Mouse (Mus musculus) liver, embryonic 13.5 days (tissue): ENCODE data around the gene Cenps. TPM values are rescaled to one million over a fixed set of nuclear protein-coding genes. Genes with fewer than 3 reads are reported as not detected.
"Not testable (repeated sequence)": the region's sequence is repeated elsewhere in the genome, so short reads cannot be mapped to it uniquely, and the experiment has no call there.

Experiments
- ATAC-seq: fragments of 200-750 bp; cut with Nextera tagmentation; 2 replicates; pipeline ENCODE4 v1.8.0; 2017; ENCODE audit warnings: low read depth, mild to moderate bottlenecking, moderate number of reproducible peaks, moderate library complexity
- DNase-seq: peaks from one replicate; pipeline ENCODE4 v3.0.0; 2022
- H3K27ac ChIP-seq: fragments of 300-500 bp; sonication (generic); 2 replicates; pipeline ENCODE4 v1.5.1; 2015; ENCODE audit warnings: moderate library complexity, mild to moderate bottlenecking, inconsistent platforms
- H3K27me3 ChIP-seq: fragments of 300-500 bp; sonication (generic); 2 replicates; pipeline ENCODE4 v1.6.1; 2015; ENCODE audit warnings: mild to moderate bottlenecking, inconsistent platforms
- H3K36me3 ChIP-seq: fragments of 300-500 bp; sonication (generic); 2 replicates; pipeline ENCODE4 v1.6.1; 2015; ENCODE audit warnings: mild to moderate bottlenecking, inconsistent platforms
- H3K4me1 ChIP-seq: fragments of 300-500 bp; sonication (generic); replicated peaks from 2 replicates; pipeline ENCODE4 v1.6.1; 2015; ENCODE audit warnings: inconsistent platforms
- H3K4me2 ChIP-seq: fragments of 300-500 bp; sonication (generic); 2 replicates; pipeline ENCODE4 v1.6.1; 2015; ENCODE audit warnings: inconsistent platforms, mild to moderate bottlenecking, moderate library complexity
- H3K4me3 ChIP-seq: fragments of 300-500 bp; sonication (generic); replicated peaks from 2 replicates; pipeline ENCODE4 v1.5.1; 2015; ENCODE audit warnings: mild to moderate bottlenecking, inconsistent platforms
- H3K9ac ChIP-seq: fragments of 300-500 bp; sonication (generic); 2 replicates; pipeline ENCODE4 v1.6.1; 2015; ENCODE audit warnings: mild to moderate bottlenecking, inconsistent platforms
- H3K9me3 ChIP-seq: fragments of 300-500 bp; sonication (generic); replicated peaks from 2 replicates; pipeline ENCODE4 v1.6.1; 2016; ENCODE audit warnings: inconsistent platforms
- WGBS: fragments of 180-500 bp; shearing (Covaris S2); methylation state at CpG from one replicate; pipeline ENCODE4 v1.1.7; 2015; ENCODE audit not compliant: insufficient replicate concordance; 5-methylcytosine and 5-hydroxymethylcytosine counted together
- polyA plus RNA-seq: library from polyadenylated mRNA; unstranded; fragments of >200 nt; fragmentation: Nextera tagmentation; extraction: Ambion mirVana; gene quantifications from 2 replicates; pipeline ENCODE4 v1.2.1, GENCODE M21; 2015

Cenps gene
- polyA plus RNA-seq, 1 experiment from 2014 or later = 20.7 TPM

DNA sequence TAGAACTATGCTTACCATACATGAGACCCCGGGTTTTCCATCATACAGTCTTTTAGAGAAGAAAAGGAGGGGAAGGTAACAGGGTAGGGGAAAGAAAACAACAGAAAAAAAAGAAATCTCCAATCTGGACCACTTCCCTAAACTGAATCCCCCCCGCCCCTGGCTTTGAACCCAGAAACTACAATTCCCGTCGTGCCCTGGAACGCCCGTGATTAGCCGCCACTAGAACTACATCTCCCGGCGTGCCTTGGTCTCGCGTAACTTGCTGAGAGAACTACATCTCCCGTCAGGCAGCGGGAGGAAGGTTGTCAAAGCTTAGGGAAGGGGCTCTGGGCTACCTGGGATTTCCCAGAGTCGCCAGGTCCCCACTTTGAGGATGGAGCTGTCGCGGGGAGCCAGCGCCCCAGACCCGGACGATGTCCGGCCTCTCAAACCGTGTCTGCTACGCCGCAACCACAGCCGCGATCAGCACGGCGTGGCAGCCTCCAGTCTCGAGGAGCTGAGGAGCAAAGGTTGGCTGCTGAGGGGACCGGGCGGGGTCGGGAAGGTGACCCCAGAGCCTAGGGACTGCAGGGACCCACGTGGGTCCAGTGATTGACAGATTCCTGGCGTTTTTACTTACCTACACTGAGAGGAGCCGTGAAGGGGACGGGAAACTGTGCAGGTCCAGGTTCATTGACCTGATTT lies 33.4 kb downstream of the Cenps start, which contains the start of gene Dffa:
Gene Dffa (plus strand): TSS at position 272 of the 687 bp plus-strand sequence.
- Histone ChIP-seq H3K9me3 (no peaks in the 10 kb centered on the region), H3K36me3 (peaks cover 30% of the 10 kb centered on the region), H3K27ac (no peak within 1 kb of the TSS), H3K4me2 (peak within 1 kb of the TSS; percentile 93), H3K4me1 (peaks cover 17% of the 10 kb centered on the region), H3K4me3 (peak within 1 kb of the TSS; percentile 84), H3K27me3 (no peaks in the 10 kb centered on the region), H3K9ac (peak within 1 kb of the TSS; percentile 84)
- DNase-seq (peak; percentile 83), ATAC-seq (peak; percentile 78)
- 1% methylated on average over 35 of the region's 35 CpGs for WGBS

DNA sequence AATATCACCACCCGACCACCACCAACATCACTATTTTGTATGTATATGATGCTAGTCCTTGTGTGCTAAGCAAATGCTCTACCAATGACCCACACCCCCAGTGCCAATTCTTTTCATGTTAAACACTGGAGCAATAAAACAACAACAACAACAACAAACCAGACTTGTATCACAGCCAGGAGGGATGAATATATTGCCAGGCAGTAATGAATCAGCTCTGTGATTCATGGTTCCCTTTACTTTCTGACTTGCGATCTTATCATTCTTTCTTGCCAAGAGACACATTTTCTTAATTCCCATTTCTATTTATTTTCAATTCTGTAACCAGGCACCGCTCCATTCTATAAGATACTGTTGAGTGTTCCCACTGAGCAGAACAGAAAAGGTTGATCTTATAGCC lies 36.0 kb downstream of the Cenps start:
- no peak overlapping the region for H3K4me2 ChIP-seq
- DNase-seq (no peak), ATAC-seq (no peak)
- no peak overlapping the region for H3K9ac ChIP-seq
- H3K27me3 ChIP-seq = no peaks in the 10 kb centered on the region
- H3K27ac ChIP-seq = no peak overlapping the region
- H3K4me1 ChIP-seq = peaks cover 38% of the 10 kb centered on the region
- 72% methylated on average over 3 of the region's 3 CpGs for WGBS
- no peaks in the 10 kb centered on the region for H3K9me3 ChIP-seq
- peaks cover 6% of the 10 kb centered on the region for H3K36me3 ChIP-seq
- H3K4me3 ChIP-seq = no peak overlapping the region

- not testable (repeated sequence) for H3K36me3 ChIP-seq, H3K27ac ChIP-seq, H3K27me3 ChIP-seq, DNase-seq, ATAC-seq, H3K9me3 ChIP-seq, H3K9ac ChIP-seq
- peak overlapping the region; percentile 91 for H3K4me2 ChIP-seq
- peak overlapping the region; percentile 98; the same call in 1 of the 2 replicates for H3K4me3 ChIP-seq
- WGBS = 76% methylated on average over 12 of the region's 12 CpGs
- peaks cover 46% of the 10 kb centered on the region for H3K4me1 ChIP-seq
Observed at GRCm38 (mm10) chr4:149100449-149100848, 37.0 kb downstream of the Cenps start.

- H3K4me2 ChIP-seq = peak within 1 kb of the TSS; percentile 91
- H3K36me3 ChIP-seq = no peaks in the 10 kb centered on the region; the same call in 1 of the 2 replicates
- ATAC-seq = peak; percentile 73
- H3K9me3 ChIP-seq = no peaks in the 10 kb centered on the region
- under 1% methylated on average over 47 of the region's 50 CpGs for WGBS
- peaks cover 39% of the 10 kb centered on the region for H3K4me1 ChIP-seq
- H3K27me3 ChIP-seq = no peaks in the 10 kb centered on the region
- H3K9ac ChIP-seq = peak within 1 kb of the TSS; percentile 90
- H3K4me3 ChIP-seq = peak within 1 kb of the TSS; percentile 98
- peak; percentile 84 for DNase-seq
- H3K27ac ChIP-seq = peak within 1 kb of the TSS; percentile 60
Observed at GRCm38 (mm10) chr4:149099369-149100017, 37.9 kb downstream of the Cenps start, which contains the start of gene Pex14. TSS of gene Pex14 (minus strand) at chr4:149099876.

GRCm38 (mm10) chr4:149098571-149098970 lies 38.9 kb downstream of the Cenps start:
- no peak for ATAC-seq
- peak overlapping the region; percentile 91 for H3K4me2 ChIP-seq
- peaks cover 5% of the 10 kb centered on the region for H3K36me3 ChIP-seq
- DNase-seq = no peak
- peaks cover 38% of the 10 kb centered on the region for H3K4me1 ChIP-seq
- peak overlapping the region; percentile 60 for H3K27ac ChIP-seq
- WGBS = 6% methylated on average over 11 of the region's 11 CpGs
- no peaks in the 10 kb centered on the region for H3K9me3 ChIP-seq
- no peaks in the 10 kb centered on the region for H3K27me3 ChIP-seq
- H3K9ac ChIP-seq = peak overlapping the region; percentile 90
- peak overlapping the region; percentile 98 for H3K4me3 ChIP-seq

DNA sequence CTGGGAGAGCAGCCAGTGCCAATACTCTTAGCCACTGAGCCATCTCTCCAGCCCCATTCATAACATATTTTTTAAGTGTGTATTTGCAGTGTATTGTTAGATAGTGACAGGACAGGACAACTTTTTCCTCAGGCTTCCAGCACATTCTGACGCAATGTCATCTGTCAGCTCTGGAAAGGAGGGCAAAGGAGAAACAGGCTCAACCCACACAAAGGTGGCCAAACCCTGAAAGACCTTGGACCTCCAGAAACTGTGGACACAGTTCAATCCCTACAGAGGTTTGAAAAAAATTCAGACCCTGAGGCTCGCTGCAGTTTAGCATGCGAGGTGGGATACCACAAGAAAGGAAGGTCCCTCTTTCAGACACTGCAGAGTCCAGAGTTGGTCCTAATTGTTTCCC lies 39.5 kb downstream of the Cenps start:
- Histone ChIP-seq H3K27ac (peak overlapping the region; percentile 60), H3K9me3 (no peaks in the 10 kb centered on the region), H3K36me3 (peaks cover 11% of the 10 kb centered on the region), H3K9ac (peak overlapping the region; percentile 90), H3K4me3 (peak overlapping the region; percentile 98), H3K27me3 (no peaks in the 10 kb centered on the region), H3K4me2 (peak overlapping the region; percentile 91), H3K4me1 (peaks cover 38% of the 10 kb centered on the region)
- no peak for ATAC-seq
- no peak for DNase-seq
- WGBS = 67% methylated on average over 3 of the region's 3 CpGs

- DNase-seq (no peak), ATAC-seq (no peak)
- Histone ChIP-seq H3K9ac (no peak overlapping the region), H3K4me3 (no peak overlapping the region), H3K27ac (no peak overlapping the region), H3K4me1 (peaks cover 18% of the 10 kb centered on the region), H3K9me3 (no peaks in the 10 kb centered on the region), H3K27me3 (no peaks in the 10 kb centered on the region), H3K4me2 (no peak overlapping the region), H3K36me3 (peaks cover 20% of the 10 kb centered on the region)
- WGBS = 68% methylated on average over 8 of the region's 8 CpGs
Observed at GRCm38 (mm10) chr4:149091364-149091763, 46.1 kb downstream of the Cenps start.

GRCm38 (mm10) chr4:149085381-149085780 lies 52.0 kb downstream of the Cenps start:
- H3K4me1 ChIP-seq = peaks cover 16% of the 10 kb centered on the region
- H3K9ac ChIP-seq = no peak overlapping the region
- ATAC-seq (no peak), DNase-seq (no peak)
- H3K4me2 ChIP-seq = no peak overlapping the region
- no peaks in the 10 kb centered on the region for H3K9me3 ChIP-seq
- 0 out of 2 replicates have a peak, but pooled peaks cover 3% of the 10 kb centered on the region for H3K36me3 ChIP-seq
- H3K4me3 ChIP-seq = no peak overlapping the region
- WGBS = 75% methylated on average over 5 of the region's 5 CpGs
- H3K27ac ChIP-seq = no peak overlapping the region
- H3K27me3 ChIP-seq = no peaks in the 10 kb centered on the region

- H3K27ac ChIP-seq = no peak overlapping the region; the same call in 1 of the 2 replicates
- H3K4me1 ChIP-seq = peaks cover 40% of the 10 kb centered on the region
- peak; percentile 63 for ATAC-seq
- no peak overlapping the region for H3K9ac ChIP-seq
- no peak overlapping the region for H3K4me3 ChIP-seq
- H3K27me3 ChIP-seq = no peaks in the 10 kb centered on the region
- no peaks in the 10 kb centered on the region for H3K9me3 ChIP-seq
- no peak overlapping the region for H3K4me2 ChIP-seq
- H3K36me3 ChIP-seq = 0 out of 2 replicates have a peak, but pooled peaks cover 9% of the 10 kb centered on the region
- 80% methylated on average over 17 of the region's 17 CpGs for WGBS
- no peak for DNase-seq
Observed at GRCm38 (mm10) chr4:149081528-149081927, 55.9 kb downstream of the Cenps start.

DNA sequence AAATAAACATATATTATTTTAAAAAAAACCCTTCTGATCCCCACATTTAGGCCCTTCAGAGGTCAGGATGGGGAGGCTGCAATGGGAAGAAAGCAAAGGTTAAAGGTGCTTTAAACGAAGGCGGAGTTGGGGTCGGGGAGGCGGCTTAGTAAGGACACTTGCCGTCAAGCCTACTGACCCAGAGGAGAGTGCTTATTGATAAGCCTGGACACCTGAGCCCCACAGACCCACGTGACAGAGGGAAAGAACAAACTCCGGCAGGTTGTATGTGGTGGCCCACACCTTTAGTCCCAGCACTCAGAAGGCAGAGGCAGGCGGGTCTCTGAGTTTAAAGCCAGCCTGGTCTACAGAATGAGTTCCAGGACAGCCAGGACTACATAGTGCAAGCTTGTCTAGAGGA lies 57.3 kb downstream of the Cenps start:
- Histone ChIP-seq H3K9me3 (no peaks in the 10 kb centered on the region), H3K4me3 (no peak overlapping the region), H3K27me3 (no peaks in the 10 kb centered on the region), H3K9ac (no peak overlapping the region), H3K27ac (no peak overlapping the region), H3K4me1 (peaks cover 44% of the 10 kb centered on the region), H3K36me3 (peaks cover 16% of the 10 kb centered on the region), H3K4me2 (no peak overlapping the region)
- WGBS = 81% methylated on average over 8 of the region's 8 CpGs
- ATAC-seq (no peak), DNase-seq (no peak)

DNA sequence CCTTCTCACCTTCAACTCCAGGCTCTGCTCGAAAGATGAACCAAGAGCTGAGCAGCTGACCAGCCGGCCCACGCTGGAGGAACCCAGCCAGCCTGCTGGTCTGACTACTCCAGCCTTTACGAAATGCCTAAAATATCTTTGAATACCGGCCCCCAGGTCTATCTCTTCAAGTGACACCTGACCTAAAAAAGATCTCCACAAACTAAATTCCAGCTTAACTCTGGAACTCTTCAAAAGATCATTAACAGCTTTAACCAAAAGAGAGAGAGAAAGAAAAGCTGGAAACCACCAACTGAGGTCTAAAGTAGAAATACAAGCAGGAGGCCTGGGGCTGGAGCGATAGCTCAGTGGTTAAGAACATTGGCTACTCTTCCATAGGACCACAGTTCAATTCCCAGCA lies 57.8 kb downstream of the Cenps start:
- Histone ChIP-seq H3K4me1 (peaks cover 44% of the 10 kb centered on the region), H3K9me3 (no peaks in the 10 kb centered on the region), H3K4me3 (no peak overlapping the region), H3K27me3 (no peaks in the 10 kb centered on the region), H3K4me2 (no peak overlapping the region), H3K27ac (no peak overlapping the region), H3K9ac (no peak overlapping the region), H3K36me3 (peaks cover 20% of the 10 kb centered on the region)
- DNase-seq (no peak), ATAC-seq (no peak)
- WGBS = 68% methylated on average over 6 of the region's 6 CpGs
